Mouse (Mus musculus): ENCODE measurements at regions not wholly inside any gene's neighbourhood (a gene's known extent, or its start where the extent isn't known, plus 50 kb on each side); places are given as distances from the start of the nearest gene placed in this dataset.
A peak's percentile ranks its signal among the peaks of the same experiment; 100 is the strongest.

DNA sequence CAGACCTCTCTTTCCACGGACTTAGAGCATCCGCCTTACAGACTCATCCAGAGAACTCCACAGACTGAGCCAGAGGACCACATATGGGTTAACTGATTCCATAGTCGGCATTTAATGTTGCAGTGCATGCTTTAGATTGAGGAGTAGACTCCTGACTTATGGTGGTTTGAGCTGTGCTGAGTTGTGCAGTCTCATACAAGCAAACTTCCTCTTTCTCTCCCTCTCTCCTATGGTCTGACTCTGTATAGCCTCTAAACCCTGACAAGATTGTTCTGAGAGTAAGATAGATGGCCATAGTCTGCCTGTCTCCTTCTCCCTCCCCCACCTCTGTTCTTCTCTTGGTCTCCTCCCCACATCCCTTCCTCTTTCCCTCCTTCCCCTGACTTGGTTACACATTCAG lies 616.0 kb downstream of the Ryr2 start:
- DNase-seq (ENCODE audit: low spot score in 2 of 2): no peak

- no peak for DNase-seq (ENCODE audit: low spot score in 2 of 2)
These were observed 623.6 kb downstream of the Ryr2 start for GRCm38 (mm10) chr13:11483142-11483541.

DNA sequence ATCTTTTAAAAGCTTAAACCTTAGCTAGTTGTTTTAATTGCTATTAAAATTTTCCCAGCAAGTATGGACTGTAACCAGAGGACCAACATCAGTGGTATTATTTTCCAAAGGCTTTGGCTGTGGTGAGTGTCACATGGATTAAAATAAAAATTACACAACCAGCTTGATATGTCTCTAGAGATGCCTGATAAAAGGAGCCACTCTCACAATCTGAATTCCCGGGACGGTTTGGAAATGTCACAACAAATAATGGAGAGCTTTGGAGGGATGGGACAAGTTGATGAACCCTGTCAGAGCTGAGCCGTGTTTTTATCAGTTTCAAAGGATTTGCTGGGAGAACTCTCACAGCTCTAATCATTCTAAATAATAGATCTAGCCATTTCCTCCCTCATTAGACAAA lies 624.0 kb downstream of the Ryr2 start:
- DNase-seq (ENCODE audit: low spot score in 2 of 2): no peak

- DNase-seq (ENCODE audit: low spot score in 2 of 2): no peak
These were observed 646.5 kb downstream of the Ryr2 start for GRCm38 (mm10) chr13:11460251-11460650.

GRCm38 (mm10) chr13:11455113-11455512 lies 651.6 kb downstream of the Ryr2 start:
- no peak for DNase-seq (ENCODE audit: low spot score in 2 of 2)

GRCm38 (mm10) chr13:11452448-11452847 lies 654.3 kb downstream of the Ryr2 start:
- DNase-seq (ENCODE audit: low spot score in 2 of 2): no peak

DNA sequence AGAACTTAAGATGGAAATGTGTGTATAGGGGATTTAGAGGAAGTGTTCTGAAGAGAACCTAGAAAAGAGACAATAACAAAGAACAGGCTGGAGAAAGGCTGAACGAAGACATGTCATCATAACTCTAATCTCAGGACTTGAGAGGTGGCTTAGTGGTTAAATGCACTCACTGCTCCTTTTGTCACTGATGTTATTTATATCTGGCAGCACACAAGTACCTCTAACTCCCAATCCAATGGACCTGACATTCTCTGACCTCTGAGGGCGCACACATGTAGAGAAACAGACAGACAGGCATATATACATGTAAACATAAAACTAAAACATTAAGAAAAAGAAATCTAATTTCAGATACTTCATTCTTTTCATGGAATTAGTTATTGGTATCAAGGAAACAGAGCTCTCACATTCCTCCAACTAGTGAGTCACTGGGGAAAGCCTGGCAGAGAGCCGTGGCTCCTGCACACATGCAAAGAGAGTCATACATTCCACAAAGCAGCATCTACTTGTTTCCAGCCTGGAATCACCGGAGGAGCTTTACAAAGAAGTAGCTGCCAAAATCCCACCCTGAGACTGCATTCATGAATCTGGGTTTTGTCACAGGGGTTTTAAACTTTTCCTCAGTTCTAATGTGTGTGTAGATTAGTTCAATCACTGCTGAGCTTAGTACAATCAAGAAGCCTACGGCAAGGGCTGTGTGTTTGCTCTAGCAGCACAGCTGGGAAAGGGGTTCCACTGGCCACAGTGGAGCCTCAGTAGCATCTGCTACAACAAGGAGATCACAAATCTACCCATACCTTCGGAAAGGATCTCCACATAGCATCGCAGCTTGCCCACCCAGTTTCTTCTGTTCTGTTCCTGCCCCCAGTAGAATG lies 674.0 kb downstream of the Ryr2 start:
- peak; percentile 34 to 51 for DNase-seq (ENCODE audit: low spot score in 2 of 2)

- no peak for DNase-seq (ENCODE audit: low spot score in 2 of 2)
These were observed 679.9 kb downstream of the Ryr2 start for GRCm38 (mm10) chr13:11426820-11427219.

GRCm38 (mm10) chr13:11392027-11392426 lies 714.7 kb downstream of the Ryr2 start:
- no peak for DNase-seq (ENCODE audit: low spot score in 2 of 2)

- no peak for DNase-seq (ENCODE audit: low spot score in 2 of 2)
These were observed 731.3 kb downstream of the Ryr2 start for GRCm38 (mm10) chr13:11375452-11375851.

DNA sequence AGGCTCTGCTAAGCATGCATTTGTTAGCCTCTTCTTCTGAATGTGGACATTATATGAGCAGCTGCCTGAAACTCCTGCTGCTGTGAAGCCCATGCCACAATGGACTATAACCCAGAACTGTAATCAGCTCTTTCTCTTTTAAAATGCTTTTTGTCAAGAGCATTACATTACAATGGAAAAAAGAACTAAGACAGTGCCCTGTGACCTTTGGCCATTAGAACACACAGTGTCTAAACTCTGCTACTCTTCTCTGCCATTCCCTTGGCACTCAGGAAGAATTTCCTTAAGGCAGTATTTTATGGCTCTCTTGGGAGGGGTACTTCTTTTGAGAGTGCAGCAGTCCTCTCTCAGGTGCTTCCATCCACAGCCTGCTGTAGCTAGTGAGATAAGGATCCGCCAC lies 737.3 kb downstream of the Ryr2 start:
- no peak for DNase-seq (ENCODE audit: low spot score in 2 of 2)

DNA sequence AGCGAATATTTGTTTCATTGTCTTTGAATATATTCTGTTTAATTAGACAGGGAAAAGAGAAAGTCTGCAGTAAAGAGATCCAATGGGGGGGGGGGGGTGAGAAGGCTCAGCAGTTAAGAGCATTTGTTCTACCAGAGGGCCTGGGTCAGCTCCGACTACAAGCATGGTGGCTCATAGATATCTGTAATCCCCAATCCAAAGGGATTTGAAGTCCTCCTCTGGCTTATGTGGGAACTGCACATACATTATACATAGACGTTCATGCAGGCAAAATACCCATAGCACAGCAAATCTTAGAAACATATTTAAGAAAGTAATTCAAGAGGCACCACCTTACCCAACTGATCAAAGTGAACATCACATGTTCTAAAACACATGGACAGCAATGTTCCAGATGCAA lies 743.9 kb downstream of the Ryr2 start:
- DNase-seq (ENCODE audit: low spot score in 2 of 2): no peak

DNA sequence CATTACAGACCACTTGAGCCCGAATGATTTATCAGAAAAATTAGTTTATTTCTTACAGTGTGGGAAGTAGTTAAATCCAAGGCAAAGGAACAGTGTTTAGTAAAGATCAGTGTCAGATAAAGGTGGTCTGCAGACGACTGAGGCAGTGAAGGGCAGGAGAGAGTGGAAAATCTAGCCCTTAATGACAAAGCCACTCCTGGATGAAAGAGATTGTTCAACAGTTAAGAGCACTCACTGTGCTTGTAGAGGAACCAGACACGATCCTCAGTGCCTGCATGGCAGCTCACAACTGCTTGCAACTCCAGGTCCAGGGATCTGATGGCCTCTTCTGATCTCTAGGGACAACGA lies 758.3 kb downstream of the Ryr2 start:
- no peak for DNase-seq (ENCODE audit: low spot score in 2 of 2)

DNA sequence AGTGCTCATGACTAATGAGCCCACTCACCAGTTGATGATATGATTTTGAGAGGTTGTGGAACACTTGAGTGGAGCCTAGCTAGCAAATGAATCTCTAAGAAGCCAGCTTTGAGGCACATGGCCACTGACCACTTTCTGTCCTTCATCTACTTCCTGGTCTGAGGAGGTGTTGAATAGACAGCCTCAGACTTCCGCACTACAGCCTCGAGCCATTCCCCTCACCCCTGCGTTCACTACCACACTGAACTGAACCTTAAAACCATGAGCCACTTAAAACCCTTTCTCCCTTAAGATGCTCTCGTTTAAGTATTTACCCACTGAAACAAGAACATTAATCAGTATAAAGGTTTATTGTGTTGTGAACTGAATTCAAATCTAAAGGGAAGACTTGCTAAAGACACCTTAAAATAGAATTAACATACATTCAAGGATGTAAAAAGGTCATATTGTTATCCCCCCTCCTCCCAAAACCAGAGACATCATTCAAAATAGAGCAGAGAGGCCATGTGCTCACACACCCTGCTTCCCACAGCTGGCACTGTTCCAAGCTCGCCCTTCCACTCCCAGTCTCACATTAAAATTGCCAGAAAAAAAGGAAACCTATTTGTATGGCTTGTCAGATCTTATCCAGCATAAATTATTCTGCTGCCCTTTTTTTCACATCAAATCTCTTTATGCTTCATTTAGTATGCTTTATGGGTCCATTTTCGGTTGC lies 758.8 kb downstream of the Ryr2 start:
- no peak for DNase-seq (ENCODE audit: low spot score in 2 of 2)

DNA sequence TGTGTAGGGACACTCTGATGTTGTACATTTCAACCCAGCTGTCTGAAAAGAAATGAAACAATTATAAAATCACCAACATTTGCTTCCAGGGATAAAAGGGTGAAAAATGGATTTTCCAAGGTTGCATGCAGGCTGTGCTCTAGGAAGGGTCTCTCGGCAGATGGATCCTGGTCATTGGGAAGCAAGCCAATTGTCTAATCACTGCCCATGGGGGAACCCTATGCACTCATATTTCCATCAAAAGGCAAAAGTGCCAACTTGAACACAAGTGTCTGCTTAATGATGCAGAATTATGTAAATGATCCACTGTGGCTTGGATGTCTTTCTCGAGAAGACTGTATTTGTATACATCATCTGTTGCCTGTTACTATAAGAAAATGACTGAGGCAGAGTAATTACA lies 762.2 kb downstream of the Ryr2 start:
- DNase-seq (ENCODE audit: low spot score in 2 of 2): no peak

DNA sequence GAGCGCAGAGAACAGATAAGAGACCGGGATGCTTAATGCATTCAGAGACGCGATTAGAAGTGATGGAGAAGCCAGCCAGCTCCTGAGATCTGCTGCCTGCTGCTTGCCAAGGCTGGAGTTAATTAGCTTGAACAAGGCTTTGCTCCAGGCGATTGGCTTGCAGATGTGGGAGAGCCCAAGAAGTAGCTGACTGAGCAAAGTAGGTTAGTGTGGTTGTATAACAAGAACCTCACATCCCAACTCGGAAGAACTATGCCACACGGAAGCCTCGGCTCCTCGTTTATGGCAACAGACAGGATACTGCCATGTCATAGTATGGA lies 768.5 kb downstream of the Ryr2 start:
- DNase-seq (ENCODE audit: low spot score in 2 of 2): peak; percentile 34 to 41

DNA sequence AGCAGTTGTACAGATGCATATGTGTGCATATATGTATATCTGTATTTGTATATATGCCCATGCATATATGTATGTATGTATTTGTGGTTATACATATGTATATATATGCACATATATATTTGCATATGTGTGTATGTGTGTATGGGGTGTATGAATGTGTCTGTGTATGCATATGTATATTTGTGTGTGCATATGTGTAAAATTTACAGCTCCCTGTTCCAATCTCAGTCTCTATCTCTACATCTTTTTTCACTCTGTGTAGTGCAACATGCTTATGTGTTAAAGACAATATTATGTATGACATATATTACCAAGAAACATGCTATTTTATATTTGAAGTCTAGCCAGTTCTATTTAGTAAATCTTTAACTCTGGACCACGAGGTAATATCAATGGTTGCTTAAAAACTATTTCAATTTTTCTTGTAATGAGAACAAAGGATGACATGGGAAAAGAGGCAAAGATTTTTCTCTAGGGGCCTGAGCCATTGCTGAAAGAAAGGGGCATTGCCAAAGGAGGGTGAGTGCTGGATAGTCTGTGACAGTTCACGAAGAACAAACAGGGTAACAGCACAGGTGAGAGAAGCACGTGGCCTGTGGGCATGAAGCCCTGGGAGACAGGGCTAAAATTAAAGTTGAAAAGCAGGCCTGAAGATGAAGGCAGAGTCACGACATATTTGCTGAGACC lies 769.0 kb downstream of the Ryr2 start:
- no peak for DNase-seq (ENCODE audit: low spot score in 2 of 2)

DNA sequence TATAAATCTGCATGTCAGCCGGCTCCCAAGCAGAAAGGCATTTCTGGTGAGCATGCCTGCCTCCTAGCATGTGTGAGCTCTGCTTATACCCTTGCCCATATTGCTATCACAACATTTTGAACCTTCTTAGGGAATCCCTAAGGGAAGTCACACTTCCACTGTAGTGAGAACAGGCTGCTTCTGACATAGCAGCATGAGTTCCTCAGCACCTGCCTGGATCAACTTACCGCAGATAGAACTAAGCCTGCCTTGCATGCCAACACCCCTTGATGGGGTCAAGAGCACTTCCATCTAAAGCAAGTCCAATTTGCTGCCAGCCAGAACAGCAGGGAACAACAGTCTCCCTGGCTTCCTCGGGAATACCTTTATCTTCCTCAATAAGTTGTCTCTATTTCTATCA lies 769.8 kb downstream of the Ryr2 start:
- no peak for DNase-seq (ENCODE audit: low spot score in 2 of 2)

- peak; percentile 25 to 53 for DNase-seq (ENCODE audit: low spot score in 2 of 2)
These were observed 774.8 kb downstream of the Ryr2 start for GRCm38 (mm10) chr13:11331991-11332390.

- peak in 1 of 2 experiments; percentile 30 for DNase-seq (ENCODE audit: low spot score in 2 of 2)
These were observed 798.0 kb downstream of the Ryr2 start for GRCm38 (mm10) chr13:11308716-11309115.

- DNase-seq (ENCODE audit: low spot score in 2 of 2): no peak
These were observed 811.3 kb downstream of the Ryr2 start for GRCm38 (mm10) chr13:11295493-11295892.

DNA sequence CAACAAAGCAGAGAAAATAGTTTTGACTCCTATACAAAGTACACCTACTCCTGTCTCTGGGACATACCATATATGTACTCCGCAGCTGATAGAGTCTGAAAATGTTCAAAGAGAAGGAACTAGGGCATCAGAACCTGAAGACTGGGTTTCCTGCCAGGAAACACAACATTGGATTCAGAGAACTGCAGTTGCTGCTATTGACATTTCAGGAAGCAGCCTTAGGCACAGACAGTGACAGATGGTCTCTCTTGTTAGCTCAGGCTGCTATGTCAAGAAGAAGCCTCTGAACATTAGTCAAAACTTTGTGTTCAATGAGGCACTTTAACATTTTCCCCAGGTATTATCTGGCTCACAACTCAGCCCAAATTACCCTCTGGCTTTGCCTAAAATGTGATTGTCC lies 812.1 kb downstream of the Ryr2 start:
- peak; percentile 55 to 73 for DNase-seq (ENCODE audit: low spot score in 2 of 2)

Data from layer of hippocampus, adult 18-20 months (tissue).